Mouse (Mus musculus): ENCODE results near the gene Cped1.

DNA sequence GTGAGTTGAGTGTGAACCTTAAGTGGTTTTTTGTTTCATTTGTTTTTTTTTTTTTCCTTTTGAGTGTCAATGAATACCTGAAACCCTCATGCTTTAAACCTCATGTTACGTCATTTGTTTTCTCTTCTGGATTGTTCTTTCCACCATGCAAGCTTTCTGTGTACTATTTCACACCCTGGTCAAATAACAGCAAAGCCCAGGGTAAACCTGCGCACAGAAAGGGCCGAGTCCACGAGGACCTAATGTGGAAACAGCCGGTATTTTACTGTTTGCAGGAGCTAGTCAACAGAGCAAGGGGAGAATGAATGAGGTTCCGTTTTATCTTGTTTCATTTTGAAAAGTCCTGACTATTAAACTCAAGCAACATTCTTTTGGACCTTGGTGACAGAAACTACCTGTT is 128.4 kb downstream of the Cped1 start:
- TF ChIP-seq CTCF (IDR thresholded peaks at IDR 0.05 in 2 of 3, conservative IDR thresholded peaks at IDR 0.05 in 1 of 3; ENCODE audit: control insufficient read depth in 1 of 3, insufficient read depth in 1 of 3, low read depth in 2 of 3, low read length in 3 of 3, poor library complexity in 1 of 3, severe bottlenecking in 1 of 3) (no peak), POLR2A (IDR thresholded peaks at IDR 0.05; ENCODE audit: control insufficient read depth in 1 of 2, insufficient read depth in 1 of 2, low read depth in 1 of 2, low read length in 2 of 2, poor library complexity in 1 of 2) (no peak), GABPA (IDR thresholded peaks at IDR 0.05; ENCODE audit: low read depth, low read length) (no peak), SIN3A (IDR thresholded peaks at IDR 0.05; ENCODE audit: low read length) (no peak), EP300 (IDR thresholded peaks at IDR 0.05; ENCODE audit: low read depth in 1 of 2, low read length in 2 of 2) (no peak)
